Mouse (Mus musculus) kidney, postnatal 0 days (tissue): Measurements from ENCODE around the gene Grik4. TPM values are rescaled to one million over a fixed set of nuclear protein-coding genes. Genes with fewer than 3 reads are reported as not detected.
A peak's percentile ranks its signal among the peaks of the same experiment; 100 is the strongest.

Source experiments
- ATAC-seq: fragments of 200-750 bp; cut with Nextera tagmentation; replicated peaks from 2 replicates; pipeline ENCODE4 v1.8.0; 2017; ENCODE audit warnings: low read depth, moderate number of reproducible peaks, moderate TSS enrichment, moderate library complexity; ENCODE audit not compliant: low FRiP score
- DNase-seq: peaks from one replicate; pipeline ENCODE4 v3.0.0-alpha.2; 2016; ENCODE audit warnings: low spot score
- H3K27ac ChIP-seq: fragments of 300-500 bp; sonication (generic); 2 replicates; pipeline ENCODE4 v1.5.1; 2014; ENCODE audit warnings: mild to moderate bottlenecking
- H3K27me3 ChIP-seq: fragments of 300-500 bp; sonication (generic); 2 replicates; pipeline ENCODE4 v1.6.1; 2014; ENCODE audit warnings: low read length, mixed read lengths; ENCODE audit not compliant: insufficient read depth
- H3K36me3 ChIP-seq: fragments of 300-500 bp; sonication (generic); 2 replicates; pipeline ENCODE4 v1.6.1; 2014; ENCODE audit warnings: low read length, mixed read lengths; ENCODE audit not compliant: insufficient read depth
- H3K4me1 ChIP-seq: fragments of 300-500 bp; sonication (generic); replicated peaks from 2 replicates; pipeline ENCODE4 v1.6.1; 2014; ENCODE audit warnings: antibody characterized with exemption, low read length, mixed read lengths; ENCODE audit not compliant: insufficient read depth
- H3K4me2 ChIP-seq: fragments of 300-500 bp; sonication (generic); 2 replicates; pipeline ENCODE4 v1.6.1; 2014; ENCODE audit warnings: mild to moderate bottlenecking, low read length, moderate library complexity, mixed read lengths
- H3K4me3 ChIP-seq: fragments of 300-500 bp; sonication (generic); replicated peaks from 2 replicates; pipeline ENCODE4 v1.5.1; 2014; ENCODE audit warnings: low read depth, low read length
- H3K9ac ChIP-seq: fragments of 300-500 bp; sonication (generic); 2 replicates; pipeline ENCODE4 v1.6.1; 2014; ENCODE audit warnings: low read depth, low read length
- H3K9me3 ChIP-seq: fragments of 300-500 bp; sonication (generic); replicated peaks from 2 replicates; pipeline ENCODE4 v1.6.1; 2016; ENCODE audit warnings: low read length, inconsistent platforms, mixed read lengths
- CTCF ChIP-seq: IDR thresholded peaks from 2 replicates; pipeline ENCODE4 v1.5.1; 2016; ENCODE audit warnings: antibody characterized with exemption, low read depth, mild to moderate bottlenecking, moderate library complexity
- WGBS: fragments of 180-500 bp; shearing (Covaris S2); extraction: QIAGEN DNeasy Blood & Tissue Kit; methylation state at CpG from one replicate; pipeline ENCODE4 v1.1.7; 2014; 5-methylcytosine and 5-hydroxymethylcytosine counted together
- polyA plus RNA-seq: library from polyadenylated mRNA; unstranded; fragments of >200 nt; fragmentation: Nextera tagmentation; extraction: Ambion mirVana; gene quantifications from 2 replicates; pipeline ENCODE4 v1.2.1, GENCODE M21; 2015

Gene Grik4
- polyA plus RNA-seq, 1 experiment from 2014 or later, result 2.0 TPM

- Histone ChIP-seq H3K4me3 (no peak overlapping the region), H3K9me3 (no peaks in the 10 kb centered on the region), H3K4me1 (no peaks in the 10 kb centered on the region), H3K9ac (no peak overlapping the region), H3K36me3 (no peaks in the 10 kb centered on the region), H3K4me2 (no peak overlapping the region), H3K27ac (no peak overlapping the region), H3K27me3 (no peaks in the 10 kb centered on the region)
- no peak for TF ChIP-seq CTCF
- DNase-seq, result no peak
- ATAC-seq, result no peak
- WGBS, result 60% methylated on average over 14 of the region's 14 CpGs
These were observed 331.8 kb downstream of the Grik4 start for GRCm38 (mm10) chr9:42612482-42612991.

DNA sequence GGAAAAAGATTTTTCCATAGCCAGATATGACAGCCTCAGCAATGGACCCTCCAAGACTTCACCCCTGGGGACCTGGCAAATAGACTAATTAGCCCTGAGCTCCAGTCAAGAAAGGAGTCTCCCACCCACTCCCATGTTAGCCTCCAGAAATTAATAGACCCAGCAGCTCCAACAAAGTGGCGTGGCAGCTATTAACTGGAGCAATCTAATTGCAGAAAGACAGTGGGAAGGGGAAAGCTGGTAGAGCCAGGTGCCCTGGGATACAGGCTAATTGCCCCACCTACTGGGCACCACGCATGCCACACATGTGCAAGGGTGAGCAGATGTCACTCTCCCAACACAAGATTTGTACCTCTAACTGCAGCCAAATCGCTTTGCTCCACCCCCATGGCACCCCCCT lies 342.8 kb downstream of the Grik4 start:
- no peak overlapping the region for H3K9ac ChIP-seq
- no peak overlapping the region for H3K4me2 ChIP-seq
- H3K27me3 ChIP-seq, result no peaks in the 10 kb centered on the region
- no peak overlapping the region for H3K4me3 ChIP-seq
- H3K9me3 ChIP-seq, result no peaks in the 10 kb centered on the region
- DNase-seq (peak; percentile 19), ATAC-seq (no peak)
- TF ChIP-seq CTCF, result peak; percentile 67
- no peaks in the 10 kb centered on the region for H3K4me1 ChIP-seq
- H3K36me3 ChIP-seq, result no peaks in the 10 kb centered on the region
- 39% methylated on average over 3 of the region's 3 CpGs for WGBS
- no peak overlapping the region for H3K27ac ChIP-seq

DNA sequence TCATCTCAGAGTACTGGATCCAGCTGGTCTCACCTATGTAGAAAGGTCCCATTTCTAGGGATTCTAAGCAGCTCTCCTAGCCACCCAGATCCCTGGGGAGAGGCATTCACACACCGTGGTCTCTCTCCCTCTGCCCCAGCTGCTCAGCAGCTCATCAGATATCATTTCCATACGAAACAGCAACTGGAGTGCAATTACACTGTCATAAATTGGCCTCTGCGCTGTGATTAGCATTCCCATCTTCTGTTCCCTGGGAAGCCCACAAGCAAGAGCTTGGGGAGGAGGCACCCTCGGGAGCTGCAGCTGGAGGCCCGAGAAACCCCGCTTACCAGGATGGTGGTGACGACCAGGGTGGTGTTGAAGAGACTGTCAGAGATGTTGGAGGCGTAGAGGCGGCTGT lies 346.8 kb downstream of the Grik4 start:
- Histone ChIP-seq H3K9ac (no peak overlapping the region), H3K4me1 (no peaks in the 10 kb centered on the region), H3K27me3 (no peaks in the 10 kb centered on the region), H3K4me3 (no peak overlapping the region), H3K9me3 (no peaks in the 10 kb centered on the region), H3K27ac (no peak overlapping the region), H3K36me3 (no peaks in the 10 kb centered on the region), H3K4me2 (no peak overlapping the region)
- no peak for DNase-seq
- no peak for TF ChIP-seq CTCF
- no peak for ATAC-seq
- WGBS, result 64% methylated on average over 9 of the region's 9 CpGs

GRCm38 (mm10) chr9:42578511-42578910 lies 365.8 kb downstream of the Grik4 start:
- Histone ChIP-seq H3K36me3 (no peaks in the 10 kb centered on the region), H3K4me2 (no peak overlapping the region), H3K9ac (no peak overlapping the region), H3K4me3 (no peak overlapping the region), H3K27me3 (no peaks in the 10 kb centered on the region), H3K9me3 (no peaks in the 10 kb centered on the region), H3K4me1 (no peaks in the 10 kb centered on the region), H3K27ac (no peak overlapping the region)
- DNase-seq, result no peak
- WGBS, result 63% methylated on average over 7 of the region's 7 CpGs
- no peak; the same call in 1 of the 2 replicates for ATAC-seq
- TF ChIP-seq CTCF, result no peak

GRCm38 (mm10) chr9:42578106-42578505 lies 366.2 kb downstream of the Grik4 start:
- Histone ChIP-seq H3K4me3 (no peak overlapping the region), H3K4me2 (no peak overlapping the region), H3K27ac (no peak overlapping the region), H3K9ac (no peak overlapping the region), H3K4me1 (no peaks in the 10 kb centered on the region), H3K27me3 (no peaks in the 10 kb centered on the region), H3K9me3 (no peaks in the 10 kb centered on the region), H3K36me3 (no peaks in the 10 kb centered on the region)
- DNase-seq (no peak), ATAC-seq (no peak)
- no peak for TF ChIP-seq CTCF
- WGBS, result 65% methylated on average over 7 of the region's 7 CpGs

DNA sequence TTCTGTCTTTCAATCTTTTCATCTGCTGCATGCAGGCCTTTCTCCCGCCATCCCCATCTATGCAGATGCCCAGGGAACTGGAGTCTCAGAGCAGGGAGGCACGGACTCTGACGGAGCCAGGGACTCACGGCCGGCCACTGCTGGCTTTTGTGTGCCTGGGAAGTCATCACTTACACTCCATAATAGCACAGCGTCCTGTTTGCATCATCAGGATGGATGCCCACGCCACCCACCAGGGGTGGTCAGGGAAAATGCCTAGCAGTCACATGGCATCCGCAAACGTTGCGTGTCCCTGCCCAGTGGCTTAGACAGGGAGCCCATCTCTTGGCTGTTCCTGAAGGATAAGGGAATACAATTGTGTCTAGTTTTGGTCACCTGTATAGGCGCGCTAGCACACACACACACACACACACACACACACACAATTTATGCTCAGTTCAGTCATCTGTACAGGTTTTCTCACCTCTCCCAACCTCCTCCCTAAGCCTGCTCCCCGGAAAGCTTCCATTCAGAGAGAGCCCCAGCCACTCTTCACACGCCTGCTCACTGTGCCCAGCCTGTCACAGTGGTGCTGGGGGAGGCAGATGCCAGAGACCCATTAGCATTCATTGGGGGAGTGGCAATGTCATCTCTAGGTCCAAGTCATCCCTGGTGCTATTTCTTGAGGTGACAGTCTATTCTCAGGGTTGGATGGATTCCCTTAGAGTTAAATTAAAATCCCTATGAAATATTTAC lies 370.5 kb downstream of the Grik4 start:
- H3K27ac ChIP-seq, result no peak overlapping the region
- H3K4me1 ChIP-seq, result no peaks in the 10 kb centered on the region
- H3K4me3 ChIP-seq, result no peak overlapping the region
- no peak overlapping the region for H3K9ac ChIP-seq
- WGBS, result 47% methylated on average over 14 of the region's 14 CpGs
- no peaks in the 10 kb centered on the region for H3K27me3 ChIP-seq
- no peaks in the 10 kb centered on the region for H3K36me3 ChIP-seq
- TF ChIP-seq CTCF, result no peak
- H3K9me3 ChIP-seq, result no peaks in the 10 kb centered on the region
- DNase-seq (no peak), ATAC-seq (no peak)
- H3K4me2 ChIP-seq, result no peak overlapping the region
